Mouse (Mus musculus) thymus, postnatal 36 days (tissue): ENCODE measurements around the gene Itpr1.

Experiments
- DNase-seq, 2 experiments: peaks; one replicate each; pipeline ENCODE4 v3.0.0; 2022; ENCODE audit warnings: mixed read lengths in 2 of 2

Itpr1 gene

GRCm38 (mm10) chr6:108244571-108244970 is 31.7 kb downstream of the Itpr1 start:
- DNase-seq, result no peak

- DNase-seq, result no peak
These were observed 33.6 kb downstream of the Itpr1 start for GRCm38 (mm10) chr6:108246369-108247085.

GRCm38 (mm10) chr6:108247211-108247610 is 34.3 kb downstream of the Itpr1 start:
- no peak for DNase-seq

GRCm38 (mm10) chr6:108248519-108248918 is 35.6 kb downstream of the Itpr1 start:
- no peak for DNase-seq

- no peak for DNase-seq
These were observed 36.4 kb downstream of the Itpr1 start for GRCm38 (mm10) chr6:108249031-108249917.

DNA sequence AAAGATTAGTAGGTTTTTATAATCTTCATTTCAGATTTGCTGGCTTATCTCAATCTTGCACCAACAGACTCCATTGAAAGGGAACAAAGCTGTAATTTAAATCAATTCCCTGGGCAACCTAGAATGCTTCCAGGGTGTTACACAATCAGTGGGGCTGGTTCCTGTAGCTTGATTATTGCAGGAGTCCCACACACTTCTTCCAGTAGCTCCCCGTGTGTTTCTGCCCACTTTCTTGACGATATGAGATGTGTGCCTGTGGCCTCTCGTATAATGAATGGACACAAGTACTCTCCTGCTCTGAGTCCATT is 37.0 kb downstream of the Itpr1 start:
- no peak for DNase-seq

- no peak for DNase-seq
These were observed 37.5 kb downstream of the Itpr1 start for GRCm38 (mm10) chr6:108250416-108250815.

GRCm38 (mm10) chr6:108252565-108253360 is 39.9 kb downstream of the Itpr1 start:
- no peak for DNase-seq

DNA sequence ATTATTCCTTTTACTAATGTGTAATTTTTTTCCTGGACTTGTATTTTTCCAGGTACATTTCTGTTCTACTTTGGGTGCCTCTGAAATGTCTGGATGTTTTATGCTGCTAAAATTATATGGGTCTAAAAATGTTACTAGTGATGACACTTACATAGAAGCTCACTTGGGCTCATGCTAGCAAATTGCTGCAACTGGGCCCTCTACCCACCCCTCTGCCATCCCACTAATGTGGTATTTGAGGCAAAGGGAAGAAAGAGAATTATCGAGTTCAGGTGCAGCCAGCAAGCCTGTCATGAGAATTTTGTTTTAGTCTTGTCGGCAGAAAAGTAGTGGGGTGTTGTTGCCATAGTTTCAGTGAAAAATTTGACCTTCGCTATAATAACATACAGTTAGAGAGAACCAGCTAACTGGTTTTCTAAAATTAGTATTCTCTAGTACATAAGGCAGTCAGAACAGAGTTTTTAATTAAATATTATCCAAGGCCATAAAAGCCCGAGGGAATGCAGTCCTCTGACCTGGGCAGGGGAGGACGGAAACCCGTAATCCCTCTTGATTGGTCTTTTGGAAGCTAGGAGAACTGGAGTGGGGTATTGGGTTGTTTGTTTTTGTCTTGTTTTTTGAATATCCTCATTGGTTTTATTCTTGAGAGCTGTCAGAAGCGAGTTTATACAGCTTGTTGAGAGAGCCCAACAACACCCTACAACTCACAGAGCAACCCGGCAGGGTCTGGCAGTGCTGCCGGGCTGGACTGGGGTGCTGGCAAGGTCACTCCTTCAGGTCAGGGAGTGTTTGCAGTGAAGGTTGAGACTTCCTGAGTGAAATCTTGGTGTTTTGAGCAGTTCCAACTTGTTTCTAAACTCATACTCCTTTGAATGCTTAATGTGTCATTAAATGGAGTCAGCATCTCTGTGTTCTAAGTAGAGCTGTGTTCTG is 41.5 kb downstream of the Itpr1 start:
- no peak for DNase-seq

- no peak for DNase-seq
These were observed 43.0 kb downstream of the Itpr1 start for GRCm38 (mm10) chr6:108255880-108256279.

DNA sequence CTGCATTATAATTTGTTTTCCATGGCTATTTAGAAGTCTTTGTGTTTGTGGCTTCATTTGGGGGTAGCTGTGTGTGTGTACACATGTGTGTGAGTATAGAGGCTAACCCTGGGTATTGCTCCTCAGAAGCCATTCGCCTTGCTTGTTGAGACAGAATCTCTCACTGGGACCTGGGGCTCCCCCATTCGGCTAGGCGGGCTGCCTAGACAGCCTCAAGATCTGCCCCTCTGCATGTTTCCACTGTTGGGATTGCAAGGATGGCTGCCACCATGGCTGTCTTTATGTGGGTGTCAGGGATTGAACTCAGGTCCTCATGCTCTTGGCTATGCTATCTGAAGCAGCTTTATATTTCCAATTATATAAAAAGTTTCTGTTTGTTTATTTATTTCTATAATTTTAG is 44.3 kb downstream of the Itpr1 start:
- no peak for DNase-seq

- DNase-seq, result no peak
These were observed 45.7 kb downstream of the Itpr1 start for GRCm38 (mm10) chr6:108258631-108259030.

DNA sequence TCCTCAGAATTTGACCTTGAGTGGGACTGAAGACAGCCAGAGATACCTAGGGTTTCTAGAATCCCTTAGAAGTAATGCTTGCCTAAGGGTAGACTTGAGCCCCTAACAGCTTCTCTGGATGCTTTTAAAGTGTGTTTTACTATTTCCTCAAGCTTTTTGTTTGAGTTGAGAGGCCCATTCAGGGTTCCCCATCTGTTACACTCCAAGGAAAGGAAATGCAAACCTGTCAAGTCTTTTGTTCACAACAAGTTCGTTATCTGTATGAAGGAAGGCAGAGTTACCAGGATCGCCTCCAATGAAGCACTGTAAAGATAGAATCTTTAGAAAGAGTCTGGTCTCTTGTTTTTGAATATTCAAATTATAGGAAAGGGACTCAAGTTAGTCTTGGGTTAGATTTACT is 46.8 kb downstream of the Itpr1 start:
- DNase-seq, result no peak

DNA sequence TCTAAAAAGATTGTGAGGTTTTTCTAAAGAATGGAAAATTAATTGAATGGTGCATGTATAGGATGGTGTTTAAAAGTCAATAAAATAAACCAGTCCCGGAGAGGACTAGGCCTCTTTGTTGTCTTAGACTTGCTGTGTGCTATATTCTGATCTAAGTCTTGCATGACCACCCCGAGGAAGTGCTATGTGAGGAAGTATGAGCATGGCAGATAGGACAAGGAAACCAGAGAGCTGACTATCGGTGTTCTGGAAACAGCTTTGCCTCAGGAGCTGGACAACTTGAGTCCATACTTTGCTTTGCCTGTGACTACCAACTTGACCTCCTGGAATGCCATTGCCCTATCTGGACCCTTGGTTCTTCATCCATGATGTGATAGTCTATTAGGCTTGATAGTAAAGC is 48.6 kb downstream of the Itpr1 start:
- no peak for DNase-seq

DNA sequence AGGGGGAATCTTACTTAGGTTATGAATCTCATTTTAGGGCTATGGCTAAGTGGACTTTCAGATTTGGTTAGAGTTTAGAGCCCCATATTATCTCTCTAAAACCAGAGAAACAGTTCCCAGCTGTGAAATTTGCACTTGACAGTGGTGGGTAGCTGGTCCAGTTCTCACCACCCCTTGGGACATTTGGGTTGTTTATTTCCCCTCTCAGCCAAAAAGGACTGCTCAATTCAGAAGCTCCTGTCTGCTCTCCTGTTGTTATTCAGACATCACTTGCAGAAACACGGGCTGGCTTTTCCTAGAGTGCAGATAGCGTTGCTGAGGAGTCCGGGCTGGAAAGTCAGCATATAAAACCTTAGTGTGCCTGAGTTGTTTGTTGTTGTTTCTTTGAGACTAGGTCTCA is 51.3 kb downstream of the Itpr1 start:
- DNase-seq, result no peak

GRCm38 (mm10) chr6:108273451-108273850 is 60.6 kb downstream of the Itpr1 start:
- no peak for DNase-seq

GRCm38 (mm10) chr6:108274364-108275084 is 61.6 kb downstream of the Itpr1 start:
- no peak for DNase-seq

GRCm38 (mm10) chr6:108276880-108277507 is 64.1 kb downstream of the Itpr1 start:
- DNase-seq, result no peak

- no peak for DNase-seq
These were observed 64.9 kb downstream of the Itpr1 start for GRCm38 (mm10) chr6:108277622-108278396.
